Mouse (Mus musculus) neural tube, embryonic 14.5 days (tissue): ENCODE data around the gene Dlgap1. TPM values are rescaled to one million over a fixed set of nuclear protein-coding genes. Genes with fewer than 3 reads are reported as not detected.
"Not testable (repeated sequence)": the region's sequence is repeated elsewhere in the genome, so short reads cannot be mapped to it uniquely, and the experiment has no call there.

Experiments
- ATAC-seq: fragments of 200-750 bp; cut with Nextera tagmentation; 2 replicates; pipeline ENCODE4 v1.8.0; 2017; ENCODE audit warnings: low read depth, mild to moderate bottlenecking, moderate TSS enrichment, moderate library complexity
- H3K27ac ChIP-seq: fragments of 300-500 bp; sonication (generic); 2 replicates; pipeline ENCODE4 v1.5.1; 2014; ENCODE audit warnings: low read depth, mild to moderate bottlenecking, control low read depth, low read length, moderate library complexity, mixed read lengths
- H3K27me3 ChIP-seq: fragments of 300-500 bp; sonication (generic); 2 replicates; pipeline ENCODE4 v1.6.1; 2014; ENCODE audit warnings: low read length; ENCODE audit not compliant: control insufficient read depth, insufficient read depth
- H3K36me3 ChIP-seq: fragments of 300-500 bp; sonication (generic); 2 replicates; pipeline ENCODE4 v1.6.1; 2014; ENCODE audit warnings: low read length, mixed read lengths; ENCODE audit not compliant: control insufficient read depth, insufficient read depth
- H3K4me1 ChIP-seq: fragments of 300-500 bp; sonication (generic); 2 replicates; pipeline ENCODE4 v1.6.1; 2014; ENCODE audit warnings: low read length; ENCODE audit not compliant: control insufficient read depth, insufficient read depth
- H3K4me2 ChIP-seq: fragments of 300-500 bp; sonication (generic); 2 replicates; pipeline ENCODE4 v1.6.1; 2014; ENCODE audit warnings: mild to moderate bottlenecking, low read depth, low read length, control low read depth
- H3K4me3 ChIP-seq: fragments of 300-500 bp; sonication (generic); 2 replicates; pipeline ENCODE4 v1.5.1; 2014; ENCODE audit warnings: low read depth, low read length, control low read depth, mixed read lengths
- H3K9ac ChIP-seq: fragments of 300-500 bp; sonication (generic); replicated peaks from 2 replicates; pipeline ENCODE4 v1.6.1; 2014; ENCODE audit warnings: low read depth, mild to moderate bottlenecking, control low read depth, low read length, mixed read lengths
- H3K9me3 ChIP-seq: fragments of 300-500 bp; sonication (generic); 2 replicates; pipeline ENCODE4 v1.6.1; 2016; ENCODE audit warnings: low read length; ENCODE audit not compliant: control insufficient read depth
- WGBS: fragments of 180-500 bp; shearing (Covaris S2); extraction: QIAGEN DNeasy Blood & Tissue Kit; methylation state at CpG from one replicate; pipeline ENCODE4 v1.1.7; 2014; 5-methylcytosine and 5-hydroxymethylcytosine counted together
- polyA plus RNA-seq: library from polyadenylated mRNA; unstranded; fragments of >200 nt; fragmentation: Nextera tagmentation; extraction: Ambion mirVana; gene quantifications from 2 replicates; pipeline ENCODE4 v1.2.1, GENCODE M21; 2014

The Dlgap1 gene
- polyA plus RNA-seq, 1 experiment from 2014 or later = 51.0 TPM

- no peak overlapping the region for H3K9ac ChIP-seq
- no peak overlapping the region for H3K4me2 ChIP-seq
- H3K4me3 ChIP-seq = no peak overlapping the region
- H3K27me3 ChIP-seq = no peaks in the 10 kb centered on the region
- WGBS = 77% methylated on average over 13 of the region's 13 CpGs
- no peak overlapping the region for H3K27ac ChIP-seq
- no peaks in the 10 kb centered on the region for H3K9me3 ChIP-seq
- H3K36me3 ChIP-seq = no peaks in the 10 kb centered on the region
- ATAC-seq = no peak
- H3K4me1 ChIP-seq = no peaks in the 10 kb centered on the region
Measured at GRCm38 (mm10) chr17:70586735-70587425, 618.0 kb downstream of the Dlgap1 start.

- not testable (repeated sequence) for H3K27me3 ChIP-seq, H3K4me1 ChIP-seq, H3K4me3 ChIP-seq, H3K9ac ChIP-seq, ATAC-seq, H3K36me3 ChIP-seq, H3K27ac ChIP-seq, H3K4me2 ChIP-seq, H3K9me3 ChIP-seq
- WGBS = 94% methylated on average over 2 of the region's 4 CpGs
Measured at GRCm38 (mm10) chr17:70587975-70588630, 619.2 kb downstream of the Dlgap1 start.

GRCm38 (mm10) chr17:70588691-70589090, 619.8 kb downstream of the Dlgap1 start:
- WGBS = 73% methylated on average over 6 of the region's 6 CpGs
- no peaks in the 10 kb centered on the region for H3K4me1 ChIP-seq
- no peak overlapping the region for H3K4me2 ChIP-seq
- H3K27me3 ChIP-seq = no peaks in the 10 kb centered on the region
- ATAC-seq = no peak
- no peaks in the 10 kb centered on the region for H3K36me3 ChIP-seq
- no peaks in the 10 kb centered on the region for H3K9me3 ChIP-seq
- H3K27ac ChIP-seq = no peak overlapping the region
- no peak overlapping the region for H3K4me3 ChIP-seq
- H3K9ac ChIP-seq = no peak overlapping the region

GRCm38 (mm10) chr17:70589140-70589539, 620.3 kb downstream of the Dlgap1 start:
- Histone ChIP-seq H3K27ac (no peak overlapping the region), H3K4me3 (no peak overlapping the region), H3K36me3 (no peaks in the 10 kb centered on the region), H3K27me3 (no peaks in the 10 kb centered on the region), H3K9me3 (no peaks in the 10 kb centered on the region), H3K9ac (no peak overlapping the region), H3K4me2 (no peak overlapping the region), H3K4me1 (no peaks in the 10 kb centered on the region)
- WGBS = 49% methylated on average over 13 of the region's 13 CpGs
- no peak for ATAC-seq

- ATAC-seq = no peak
- 77% methylated on average over 6 of the region's 6 CpGs for WGBS
- Histone ChIP-seq H3K4me1 (no peaks in the 10 kb centered on the region), H3K36me3 (no peaks in the 10 kb centered on the region), H3K4me2 (no peak overlapping the region), H3K27me3 (no peaks in the 10 kb centered on the region), H3K9me3 (no peaks in the 10 kb centered on the region), H3K27ac (no peak overlapping the region), H3K9ac (no peak overlapping the region), H3K4me3 (no peak overlapping the region)
Measured at GRCm38 (mm10) chr17:70590506-70590905, 621.6 kb downstream of the Dlgap1 start.

DNA sequence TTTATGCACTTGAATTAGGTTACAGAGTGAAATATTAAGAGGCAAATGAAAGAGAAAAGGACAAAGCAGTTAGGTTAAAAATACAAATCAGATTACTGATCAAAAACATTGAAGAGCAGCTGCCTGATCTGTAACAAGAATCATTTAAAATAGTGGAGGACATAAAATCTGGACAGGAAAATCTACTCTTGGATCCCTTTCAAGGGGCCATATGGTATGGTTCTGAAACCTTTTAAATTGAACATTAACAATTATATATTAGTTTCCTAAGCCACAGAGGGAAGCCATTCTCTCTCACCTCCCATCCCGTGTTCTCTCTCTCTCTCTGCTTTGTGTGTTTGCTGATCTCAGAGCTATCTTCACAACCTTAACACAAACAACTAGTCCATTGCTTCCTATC, 625.4 kb downstream of the Dlgap1 start:
- Histone ChIP-seq H3K4me1 (no peaks in the 10 kb centered on the region), H3K9ac (no peak overlapping the region), H3K27me3 (no peaks in the 10 kb centered on the region), H3K4me3 (no peak overlapping the region), H3K27ac (no peak overlapping the region), H3K9me3 (no peaks in the 10 kb centered on the region), H3K4me2 (no peak overlapping the region), H3K36me3 (no peaks in the 10 kb centered on the region)
- ATAC-seq = no peak
- WGBS = 77% methylated on average over 1 of the region's 1 CpGs

DNA sequence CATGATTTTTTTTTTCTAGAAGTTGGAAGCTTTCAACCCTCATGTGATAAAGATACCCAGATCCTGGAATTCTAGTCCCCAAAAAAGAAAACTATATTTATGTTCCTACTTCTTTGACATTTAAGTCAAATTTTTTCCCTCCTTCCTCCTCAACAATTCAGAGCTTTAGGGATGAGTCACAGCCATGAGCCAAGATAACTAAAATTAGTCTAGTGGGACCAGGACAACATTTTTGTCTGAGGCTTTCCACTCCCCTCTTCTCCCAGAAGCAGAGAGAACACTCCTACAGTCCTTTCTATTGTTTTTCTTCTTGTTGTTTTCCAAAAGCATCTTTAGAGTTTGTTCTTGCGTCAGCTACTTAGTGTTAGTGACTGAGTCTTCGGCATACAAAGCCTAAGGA, 627.5 kb downstream of the Dlgap1 start:
- no peaks in the 10 kb centered on the region for H3K4me1 ChIP-seq
- no peak overlapping the region for H3K27ac ChIP-seq
- H3K36me3 ChIP-seq = no peaks in the 10 kb centered on the region
- no peak overlapping the region for H3K4me3 ChIP-seq
- no peak overlapping the region for H3K9ac ChIP-seq
- no peak overlapping the region for H3K4me2 ChIP-seq
- ATAC-seq = no peak
- 90% methylated on average over 2 of the region's 2 CpGs for WGBS
- no peaks in the 10 kb centered on the region for H3K9me3 ChIP-seq
- no peaks in the 10 kb centered on the region for H3K27me3 ChIP-seq

DNA sequence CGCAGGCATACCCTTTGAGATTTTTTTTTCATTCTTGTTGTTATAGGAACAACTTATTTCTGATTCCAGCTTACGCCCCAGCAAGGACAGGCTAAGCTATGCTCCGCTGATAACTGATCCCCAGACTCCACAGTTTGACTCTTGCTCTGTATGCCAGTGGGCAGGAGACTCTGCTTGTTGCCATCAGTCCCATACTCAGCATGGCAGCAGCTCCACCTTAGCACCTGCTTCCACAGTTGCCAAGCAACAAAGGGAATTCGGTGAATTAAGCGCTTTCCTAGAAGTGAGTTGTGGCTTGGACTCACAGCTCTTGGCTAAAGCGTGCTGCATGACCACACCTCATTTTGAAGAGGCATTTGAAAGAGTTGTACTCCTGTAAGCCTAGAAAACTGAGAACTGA, 631.6 kb downstream of the Dlgap1 start:
- Histone ChIP-seq H3K4me2 (no peak overlapping the region), H3K4me3 (no peak overlapping the region), H3K9ac (no peak overlapping the region), H3K27me3 (no peaks in the 10 kb centered on the region), H3K4me1 (no peaks in the 10 kb centered on the region), H3K9me3 (no peaks in the 10 kb centered on the region), H3K36me3 (no peaks in the 10 kb centered on the region), H3K27ac (no peak overlapping the region)
- no peak; the same call in 1 of the 2 replicates for ATAC-seq
- WGBS = 82% methylated on average over 6 of the region's 6 CpGs

GRCm38 (mm10) chr17:70602051-70602450, 633.2 kb downstream of the Dlgap1 start:
- Histone ChIP-seq H3K4me1 (no peaks in the 10 kb centered on the region), H3K4me2 (no peak overlapping the region), H3K36me3 (no peaks in the 10 kb centered on the region), H3K9ac (no peak overlapping the region), H3K9me3 (no peaks in the 10 kb centered on the region), H3K4me3 (no peak overlapping the region), H3K27ac (no peak overlapping the region), H3K27me3 (no peaks in the 10 kb centered on the region)
- no peak for ATAC-seq
- WGBS = 87% methylated on average over 7 of the region's 7 CpGs
